Mouse (Mus musculus): ENCODE measurements around the gene Hip1r. TPM values are rescaled to one million over a fixed set of nuclear protein-coding genes. Genes with fewer than 3 reads are reported as not detected.

Gene Hip1r
- total and polyA plus RNA-seq, 3 experiments, result 16.6 to 31.6 TPM; not detected in 1

GRCm38 (mm10) chr5:124025587-124026441 lies 52.4 kb downstream of the Hip1r start:
- TF ChIP-seq MYB (IDR thresholded peaks at IDR 0.05; ENCODE audit: low read depth, low read length) (no peak), UBTF (IDR thresholded peaks at IDR 0.05; ENCODE audit: borderline replicate concordance, insufficient read depth, low read depth, low read length) (no peak), ZNF384 (IDR thresholded peaks at IDR 0.05; ENCODE audit: low read depth, low read length) (no peak)
- no peak for DNase-seq (ENCODE audit: low read depth, low spot score)
- no peaks in the 10 kb centered on the region for H3K27me3 ChIP-seq (ENCODE audit: control insufficient read depth in 1 of 2, insufficient read depth in 2 of 2, low read length in 2 of 2)
- no peaks in the 10 kb centered on the region for H3K9me3 ChIP-seq (replicated peaks; ENCODE audit: insufficient read depth, low read length)
- no peak overlapping the region for H3K9ac ChIP-seq (ENCODE audit: control insufficient read depth, low read depth, low read length, poor library complexity, severe bottlenecking)
- H3K4me3 ChIP-seq (ENCODE audit: control insufficient read depth in 1 of 2, insufficient read depth in 1 of 2, low read depth in 2 of 2, low read length in 2 of 2), result no peak overlapping the region
- no peak overlapping the region for H3K27ac ChIP-seq (ENCODE audit: control insufficient read depth, low read depth, low read length)
- peaks cover 2 to 75% of the 10 kb centered on the region in 2 experiments for H3K36me3 ChIP-seq (ENCODE audit: control insufficient read depth in 1 of 2, insufficient read depth in 2 of 2, low read length in 2 of 2)
- H3K79me2 ChIP-seq (ENCODE audit: control insufficient read depth, insufficient read depth, low read length, poor library complexity), result peaks cover 90% of the 10 kb centered on the region
- peaks cover 41 to 74% of the 10 kb centered on the region in 2 experiments for H3K4me1 ChIP-seq (ENCODE audit: control insufficient read depth in 1 of 2, insufficient read depth in 2 of 2, low read length in 2 of 2)

- no peak overlapping the region for H3K27ac ChIP-seq (ENCODE audit: control insufficient read depth, low read depth, low read length)
- H3K27me3 ChIP-seq (ENCODE audit: control insufficient read depth in 1 of 2, insufficient read depth in 2 of 2, low read length in 2 of 2), result no peaks in the 10 kb centered on the region
- H3K9ac ChIP-seq (ENCODE audit: control insufficient read depth, low read depth, low read length, poor library complexity, severe bottlenecking), result no peak overlapping the region
- DNase-seq (ENCODE audit: low read depth, low spot score), result no peak
- peaks cover 41 to 66% of the 10 kb centered on the region in 2 experiments for H3K4me1 ChIP-seq (ENCODE audit: control insufficient read depth in 1 of 2, insufficient read depth in 2 of 2, low read length in 2 of 2)
- no peak overlapping the region for H3K4me3 ChIP-seq (ENCODE audit: control insufficient read depth in 1 of 2, insufficient read depth in 1 of 2, low read depth in 2 of 2, low read length in 2 of 2)
- TF ChIP-seq ZMIZ1 (IDR thresholded peaks at IDR 0.05; ENCODE audit: low read depth, low read length) (no peak), SMC3 (IDR thresholded peaks at IDR 0.05; ENCODE audit: low read depth, low read length) (no peak), MAFK (IDR thresholded peaks at IDR 0.05; ENCODE audit: borderline replicate concordance, low read depth, low read length) (no peak)
- H3K79me2 ChIP-seq (ENCODE audit: control insufficient read depth, insufficient read depth, low read length, poor library complexity), result peaks cover 88% of the 10 kb centered on the region
- H3K36me3 ChIP-seq (ENCODE audit: control insufficient read depth in 1 of 2, insufficient read depth in 2 of 2, low read length in 2 of 2), result peaks cover 2 to 69% of the 10 kb centered on the region in 2 experiments
- no peaks in the 10 kb centered on the region for H3K9me3 ChIP-seq (replicated peaks; ENCODE audit: insufficient read depth, low read length)
Observed at GRCm38 (mm10) chr5:124026568-124026967, 53.1 kb downstream of the Hip1r start.

DNA sequence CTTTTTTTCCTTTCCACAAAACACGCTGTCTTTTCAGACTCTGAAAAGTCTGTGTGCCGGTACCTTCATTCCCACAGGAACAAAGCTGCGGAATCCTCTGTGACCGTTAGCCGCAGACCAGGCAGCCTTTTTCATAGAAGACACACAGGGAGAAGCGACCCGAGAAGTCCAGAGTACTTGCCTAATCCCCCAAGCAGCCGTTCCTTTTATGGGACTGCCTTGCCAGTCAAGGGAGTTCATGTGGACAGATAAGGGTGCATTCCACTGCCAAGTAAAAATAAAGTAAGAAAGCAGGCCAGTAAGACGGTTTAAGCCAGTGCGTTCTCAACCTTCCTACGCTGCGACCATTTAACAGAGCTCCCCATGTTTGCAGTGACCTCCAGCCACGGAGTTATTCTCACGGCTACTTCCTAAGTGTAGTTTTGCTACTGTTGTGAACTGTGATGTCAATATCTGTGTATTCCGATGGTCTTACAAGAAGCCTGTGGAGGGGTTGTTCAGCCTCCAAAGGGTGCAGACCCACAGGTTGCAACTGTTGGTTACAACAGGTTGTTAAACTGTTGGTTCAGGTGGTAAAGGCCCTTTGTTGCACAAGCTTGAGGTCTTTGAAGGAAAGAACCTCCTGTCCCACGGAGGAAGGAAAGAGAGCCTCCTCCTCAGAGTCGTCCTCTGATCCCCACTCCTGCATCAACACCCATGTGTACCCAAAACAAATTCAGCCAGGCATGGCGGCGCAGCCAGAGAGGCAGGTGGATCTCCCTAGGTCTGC lies 54.5 kb downstream of the Hip1r start:
- Histone ChIP-seq H3K27me3 (ENCODE audit: control insufficient read depth in 1 of 2, insufficient read depth in 2 of 2, low read length in 2 of 2) (no peaks in the 10 kb centered on the region), H3K4me3 (ENCODE audit: control insufficient read depth in 1 of 2, insufficient read depth in 1 of 2, low read depth in 2 of 2, low read length in 2 of 2) (peak overlapping the region; percentile 3 to 18), H3K79me2 (ENCODE audit: control insufficient read depth, insufficient read depth, low read length, poor library complexity) (peaks cover 86% of the 10 kb centered on the region), H3K36me3 (ENCODE audit: control insufficient read depth in 1 of 2, insufficient read depth in 2 of 2, low read length in 2 of 2) (peaks cover 2 to 64% of the 10 kb centered on the region in 2 experiments), H3K9ac (ENCODE audit: control insufficient read depth, low read depth, low read length, poor library complexity, severe bottlenecking) (peak overlapping the region; percentile 56), H3K4me1 (ENCODE audit: control insufficient read depth in 1 of 2, insufficient read depth in 2 of 2, low read length in 2 of 2) (peaks cover 32 to 58% of the 10 kb centered on the region in 2 experiments), H3K27ac (ENCODE audit: control insufficient read depth, low read depth, low read length) (peak overlapping the region; percentile 79), H3K9me3 (replicated peaks; ENCODE audit: insufficient read depth, low read length) (no peaks in the 10 kb centered on the region)
- peak; percentile 56 for TF ChIP-seq TCF12 (IDR thresholded peaks at IDR 0.05; ENCODE audit: low read depth, low read length)
- TF ChIP-seq ZC3H11A (IDR thresholded peaks at IDR 0.05; ENCODE audit: low read depth, low read length), result no peak
- no peak for TF ChIP-seq USF1 (IDR thresholded peaks at IDR 0.05; ENCODE audit: low read depth, low read length)
- peak; percentile 54 for TF ChIP-seq MXI1 (IDR thresholded peaks at IDR 0.05; ENCODE audit: low read depth, low read length)
- TF ChIP-seq GATA1 (IDR thresholded peaks at IDR 0.05; ENCODE audit: low read depth, low read length), result peak; percentile 77
- peak; percentile 58 for TF ChIP-seq ETS1 (IDR thresholded peaks at IDR 0.05; ENCODE audit: low read depth, low read length)
- TF ChIP-seq NELFE (IDR thresholded peaks at IDR 0.05; ENCODE audit: low read depth, low read length), result peak; percentile 33
- peak in 1 of 2 experiments; percentile 38; a peak in 1 of 4 replicates for TF ChIP-seq POLR2A (IDR thresholded peaks at IDR 0.05; ENCODE audit: control insufficient read depth in 1 of 2, insufficient read depth in 1 of 2, low read depth in 1 of 2, low read length in 2 of 2, poor library complexity in 1 of 2)
- no peak for TF ChIP-seq GABPA (IDR thresholded peaks at IDR 0.05; ENCODE audit: low read depth, low read length)
- TF ChIP-seq MYB (IDR thresholded peaks at IDR 0.05; ENCODE audit: low read depth, low read length), result peak; percentile 76
- TF ChIP-seq TBP (IDR thresholded peaks at IDR 0.05; ENCODE audit: low read depth, low read length), result 0 out of 2 replicates have a peak, but pooled peaks have one; percentile 55
- peak; percentile 48 to 69; a peak in 3 of 4 replicates for TF ChIP-seq EP300 (IDR thresholded peaks at IDR 0.05; ENCODE audit: low read depth in 1 of 2, low read length in 2 of 2)
- DNase-seq (ENCODE audit: low read depth, low spot score), result peak; percentile 80

Data from MEL (cell line).